Mouse (Mus musculus) stomach, embryonic 16.5 days (tissue): ENCODE measurements around the gene Rapgef4. TPM values are rescaled to one million over a fixed set of nuclear protein-coding genes. Genes with fewer than 3 reads are reported as not detected.

Source experiments
- ATAC-seq: fragments of 200-750 bp; cut with Nextera tagmentation; 2 replicates; pipeline ENCODE4 v1.8.0; 2017; ENCODE audit warnings: moderate number of reproducible peaks, moderate TSS enrichment; ENCODE audit not compliant: insufficient read depth, low FRiP score
- H3K27ac ChIP-seq: fragments of 300-500 bp; sonication (generic); 2 replicates; pipeline ENCODE4 v1.5.1; 2014; ENCODE audit warnings: low read length
- H3K27me3 ChIP-seq: fragments of 300-500 bp; sonication (generic); 2 replicates; pipeline ENCODE4 v1.6.1; 2014; ENCODE audit warnings: low read length, control low read depth, mixed read lengths; ENCODE audit not compliant: control insufficient read depth, insufficient read depth
- H3K36me3 ChIP-seq: fragments of 300-500 bp; sonication (generic); 2 replicates; pipeline ENCODE4 v1.6.1; 2014; ENCODE audit warnings: low read length; ENCODE audit not compliant: control insufficient read depth, insufficient read depth
- H3K4me1 ChIP-seq: fragments of 300-500 bp; sonication (generic); 2 replicates; pipeline ENCODE4 v1.6.1; 2014; ENCODE audit warnings: low read length, control low read depth, mixed read lengths; ENCODE audit not compliant: control insufficient read depth, insufficient read depth
- H3K4me2 ChIP-seq: fragments of 300-500 bp; sonication (generic); 2 replicates; pipeline ENCODE4 v1.6.1; 2014; ENCODE audit warnings: low read depth, low read length, mixed read lengths
- H3K4me3 ChIP-seq: fragments of 300-500 bp; sonication (generic); replicated peaks from 2 replicates; pipeline ENCODE4 v1.5.1; 2014; ENCODE audit warnings: mild to moderate bottlenecking, low read length
- H3K9ac ChIP-seq: fragments of 300-500 bp; sonication (generic); 2 replicates; pipeline ENCODE4 v1.6.1; 2014; ENCODE audit warnings: low read length
- H3K9me3 ChIP-seq: fragments of 300-500 bp; sonication (generic); replicated peaks from 2 replicates; pipeline ENCODE4 v1.6.1; 2016; ENCODE audit warnings: low read length, control low read depth; ENCODE audit not compliant: control insufficient read depth
- WGBS: fragments of 180-500 bp; shearing (Covaris S2); extraction: QIAGEN DNeasy Blood & Tissue Kit; methylation state at CpG from one replicate; pipeline ENCODE4 v1.1.7; 2014; 5-methylcytosine and 5-hydroxymethylcytosine counted together
- polyA plus RNA-seq: library from polyadenylated mRNA; unstranded; fragments of >200 nt; fragmentation: Nextera tagmentation; extraction: Ambion mirVana; gene quantifications from 2 replicates; pipeline ENCODE4 v1.2.1, GENCODE M21; 2015

Gene Rapgef4
- polyA plus RNA-seq, 1 experiment from 2014 or later, result 5.6 TPM

DNA sequence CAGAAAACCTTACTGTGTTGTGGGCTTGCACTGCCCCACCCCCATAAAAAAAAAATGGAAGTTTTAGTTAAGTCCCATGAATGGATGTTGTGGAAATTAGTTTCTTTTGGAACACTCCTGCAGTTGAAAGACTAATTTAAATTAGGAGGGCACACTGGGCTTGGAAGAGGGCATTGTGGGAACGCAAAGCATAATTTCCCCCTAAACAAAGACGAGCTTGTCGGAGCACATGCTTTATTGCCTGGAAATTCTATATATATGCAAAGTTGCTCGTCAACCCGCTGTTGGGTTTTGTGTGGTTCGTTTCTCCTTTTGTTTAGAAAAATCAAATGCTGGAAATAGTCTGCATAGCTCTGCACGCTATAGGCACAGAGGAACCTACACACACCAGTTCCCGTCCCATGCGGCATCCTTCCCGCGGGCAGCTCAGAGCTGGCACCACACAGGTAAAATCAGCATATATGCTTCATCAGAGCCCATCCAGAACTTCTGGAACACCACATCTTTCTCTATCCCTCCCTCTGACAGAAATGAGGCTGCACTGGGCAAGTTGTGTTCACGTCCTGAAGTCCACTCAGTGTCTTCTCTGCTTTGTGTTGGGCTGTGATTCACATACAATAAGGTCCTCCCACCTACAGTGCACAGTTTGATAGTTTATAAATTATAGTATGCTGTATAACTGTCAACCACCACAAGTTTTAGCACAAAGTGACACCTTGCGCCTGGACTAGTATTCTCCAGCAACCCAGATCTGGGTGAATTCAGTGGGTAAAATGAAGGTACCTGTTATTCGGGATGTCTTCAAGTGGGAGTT is 141.6 kb downstream of the Rapgef4 start:
- Histone ChIP-seq H3K27me3 (no peaks in the 10 kb centered on the region), H3K27ac (no peak overlapping the region), H3K9me3 (no peaks in the 10 kb centered on the region), H3K4me2 (no peak overlapping the region), H3K4me1 (no peaks in the 10 kb centered on the region), H3K4me3 (no peak overlapping the region), H3K9ac (no peak overlapping the region), H3K36me3 (no peaks in the 10 kb centered on the region)
- 88% methylated on average over 14 of the region's 14 CpGs for WGBS
- ATAC-seq, result no peak

DNA sequence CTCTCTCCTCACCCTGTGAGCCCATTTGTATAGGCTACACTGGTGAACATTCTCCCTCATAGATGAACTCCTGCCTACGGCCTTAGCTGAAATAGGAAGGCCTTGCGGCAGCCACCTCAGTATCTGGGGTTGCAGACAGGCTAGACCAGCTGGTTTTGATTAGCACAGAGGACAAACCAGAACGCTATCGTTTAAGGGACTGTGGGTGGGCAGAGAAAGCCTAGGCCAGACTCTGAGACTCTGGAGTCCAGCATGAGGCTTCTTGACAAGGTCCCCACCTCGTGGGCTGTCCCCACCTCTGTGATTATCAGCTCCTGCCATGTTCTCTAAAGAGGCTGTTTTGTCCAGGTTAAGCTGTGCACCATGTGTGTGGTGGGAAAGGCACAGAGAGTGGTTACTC is 142.8 kb downstream of the Rapgef4 start:
- Histone ChIP-seq H3K4me3 (no peak overlapping the region), H3K9ac (no peak overlapping the region), H3K4me2 (no peak overlapping the region), H3K27me3 (no peaks in the 10 kb centered on the region), H3K36me3 (no peaks in the 10 kb centered on the region), H3K27ac (no peak overlapping the region), H3K9me3 (no peaks in the 10 kb centered on the region), H3K4me1 (no peaks in the 10 kb centered on the region)
- ATAC-seq, result no peak
- 68% methylated on average over 5 of the region's 5 CpGs for WGBS

DNA sequence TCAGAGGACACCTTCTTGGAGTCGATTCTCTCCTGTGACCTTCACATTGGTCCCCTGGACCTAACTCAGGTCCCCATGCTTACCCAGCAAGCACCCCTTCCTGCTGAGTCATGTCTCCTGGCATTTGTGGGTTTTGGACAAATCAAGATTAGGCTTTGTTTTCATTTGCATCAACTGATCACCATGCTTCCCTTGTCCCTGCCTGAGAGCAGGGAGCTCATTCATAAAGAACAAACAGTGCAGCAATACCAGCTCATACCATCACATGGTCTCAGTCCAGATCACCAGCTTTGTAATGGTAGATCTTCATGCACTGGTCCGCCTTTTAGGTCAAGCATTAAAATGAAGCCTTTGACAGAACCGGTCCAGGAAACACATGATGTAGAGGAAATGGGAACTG is 144.7 kb downstream of the Rapgef4 start:
- Histone ChIP-seq H3K9ac (no peak overlapping the region), H3K4me3 (no peak overlapping the region), H3K9me3 (no peaks in the 10 kb centered on the region), H3K4me1 (no peaks in the 10 kb centered on the region), H3K36me3 (no peaks in the 10 kb centered on the region), H3K27me3 (no peaks in the 10 kb centered on the region), H3K27ac (no peak overlapping the region), H3K4me2 (no peak overlapping the region)
- 48% methylated on average over 3 of the region's 3 CpGs for WGBS
- no peak for ATAC-seq

DNA sequence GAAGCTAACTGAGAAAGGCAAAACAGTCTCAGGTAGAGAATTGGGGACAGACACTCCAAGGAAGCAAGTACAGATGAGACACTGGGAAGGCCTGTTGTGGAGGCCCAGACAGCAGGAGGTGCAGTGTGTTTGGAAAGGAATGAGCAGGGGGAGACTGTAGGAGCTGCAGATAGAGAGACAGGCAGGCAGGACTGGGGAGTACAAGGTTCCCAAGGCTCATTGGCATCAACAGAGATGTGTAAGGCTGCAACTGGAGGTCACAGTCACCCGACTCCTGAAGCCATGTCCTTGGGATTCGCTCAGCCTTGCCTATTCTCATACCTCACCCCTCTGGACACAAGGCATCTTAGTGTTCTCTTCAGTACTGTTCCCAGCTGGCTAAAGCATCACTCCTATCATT is 145.4 kb downstream of the Rapgef4 start:
- no peaks in the 10 kb centered on the region for H3K27me3 ChIP-seq
- no peak overlapping the region for H3K27ac ChIP-seq
- ATAC-seq, result no peak
- 76% methylated on average over 2 of the region's 2 CpGs for WGBS
- H3K9me3 ChIP-seq, result no peaks in the 10 kb centered on the region
- H3K4me1 ChIP-seq, result no peaks in the 10 kb centered on the region
- H3K4me3 ChIP-seq, result no peak overlapping the region
- H3K4me2 ChIP-seq, result no peak overlapping the region
- no peak overlapping the region for H3K9ac ChIP-seq
- H3K36me3 ChIP-seq, result no peaks in the 10 kb centered on the region

DNA sequence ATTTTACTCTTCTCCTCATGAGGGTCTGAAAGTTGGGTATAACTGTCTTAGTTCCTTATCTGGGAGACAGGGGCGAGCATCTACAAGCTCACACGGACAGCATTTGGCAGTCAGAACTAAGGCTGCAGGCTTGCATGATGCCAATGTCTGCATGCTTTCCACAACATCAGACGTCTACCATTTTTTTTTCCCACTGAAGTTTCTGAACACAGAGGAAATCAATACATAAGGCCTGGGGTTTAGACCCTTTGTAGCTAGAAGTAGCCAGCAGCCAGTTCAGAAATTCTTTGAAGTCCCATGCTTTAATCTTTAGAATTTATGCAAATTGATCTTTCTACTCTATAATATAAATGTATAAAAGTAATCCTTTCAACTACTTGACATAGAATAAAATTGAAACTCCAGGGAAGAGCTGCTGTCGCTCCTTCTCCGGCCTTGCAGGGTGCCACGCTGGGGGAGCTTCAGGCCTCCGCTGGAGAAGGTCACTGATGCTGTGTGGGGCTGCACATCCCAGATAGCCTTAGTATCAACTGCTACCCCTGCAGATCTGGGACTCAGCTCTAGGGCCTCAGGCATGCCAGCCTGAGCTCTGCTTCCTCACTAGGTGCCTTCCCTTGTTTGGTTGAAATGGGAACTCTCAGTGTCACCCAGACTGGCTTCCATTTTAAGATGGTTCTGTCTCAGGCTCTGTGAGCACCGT is 148.7 kb downstream of the Rapgef4 start:
- Histone ChIP-seq H3K9me3 (no peaks in the 10 kb centered on the region), H3K4me2 (no peak overlapping the region), H3K9ac (no peak overlapping the region), H3K4me3 (no peak overlapping the region), H3K4me1 (no peaks in the 10 kb centered on the region), H3K27ac (no peak overlapping the region), H3K36me3 (no peaks in the 10 kb centered on the region), H3K27me3 (no peaks in the 10 kb centered on the region)
- ATAC-seq, result no peak
- 88% methylated on average over 8 of the region's 8 CpGs for WGBS

DNA sequence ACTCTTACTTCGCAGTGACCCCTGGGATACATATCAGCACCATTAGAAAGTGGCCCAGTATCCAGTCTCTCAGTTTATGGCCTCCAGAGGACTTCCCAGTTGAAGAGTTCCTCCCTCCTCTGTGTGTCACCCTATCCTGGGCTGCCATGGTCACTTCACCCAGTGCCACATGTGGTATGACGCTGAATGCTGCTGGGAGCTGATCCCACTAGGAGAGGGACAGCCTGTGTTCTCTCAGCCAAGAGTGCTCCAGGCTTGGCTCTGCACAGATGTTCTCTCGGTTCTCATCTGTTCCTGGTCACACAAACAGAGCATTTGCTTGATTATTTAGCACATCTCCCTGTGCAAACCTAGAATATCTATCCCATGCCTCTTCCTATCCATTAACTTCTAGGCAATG is 151.2 kb downstream of the Rapgef4 start:
- Histone ChIP-seq H3K4me3 (no peak overlapping the region), H3K4me1 (no peaks in the 10 kb centered on the region), H3K9me3 (no peaks in the 10 kb centered on the region), H3K9ac (no peak overlapping the region), H3K4me2 (no peak overlapping the region), H3K27me3 (no peaks in the 10 kb centered on the region), H3K27ac (no peak overlapping the region), H3K36me3 (no peaks in the 10 kb centered on the region)
- no peak for ATAC-seq
- 89% methylated on average over 3 of the region's 3 CpGs for WGBS

DNA sequence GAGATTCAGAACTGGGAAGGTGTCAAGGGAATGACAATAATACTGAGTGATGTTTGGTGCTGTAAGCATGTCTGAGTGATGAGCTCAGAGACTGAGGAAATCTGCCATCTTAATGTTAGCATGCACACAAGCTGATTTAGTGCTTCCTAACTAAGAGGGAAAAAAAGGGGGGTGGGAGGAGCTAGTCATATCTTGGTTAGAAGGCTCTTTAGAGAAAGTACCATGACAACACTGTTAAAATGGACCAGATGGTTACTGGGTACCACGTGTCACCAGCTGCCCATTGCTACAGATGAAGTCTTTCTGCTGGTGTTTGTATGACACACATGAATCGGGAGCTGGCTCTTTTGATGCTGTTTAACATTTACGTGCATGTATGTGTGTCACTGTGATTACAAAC is 155.0 kb downstream of the Rapgef4 start:
- 64% methylated on average over 3 of the region's 3 CpGs for WGBS
- ATAC-seq, result no peak
- no peak overlapping the region for H3K4me2 ChIP-seq
- H3K4me3 ChIP-seq, result no peak overlapping the region
- no peaks in the 10 kb centered on the region for H3K36me3 ChIP-seq
- H3K9ac ChIP-seq, result no peak overlapping the region
- H3K27ac ChIP-seq, result no peak overlapping the region
- H3K9me3 ChIP-seq, result no peaks in the 10 kb centered on the region
- H3K27me3 ChIP-seq, result no peaks in the 10 kb centered on the region
- H3K4me1 ChIP-seq, result no peaks in the 10 kb centered on the region

DNA sequence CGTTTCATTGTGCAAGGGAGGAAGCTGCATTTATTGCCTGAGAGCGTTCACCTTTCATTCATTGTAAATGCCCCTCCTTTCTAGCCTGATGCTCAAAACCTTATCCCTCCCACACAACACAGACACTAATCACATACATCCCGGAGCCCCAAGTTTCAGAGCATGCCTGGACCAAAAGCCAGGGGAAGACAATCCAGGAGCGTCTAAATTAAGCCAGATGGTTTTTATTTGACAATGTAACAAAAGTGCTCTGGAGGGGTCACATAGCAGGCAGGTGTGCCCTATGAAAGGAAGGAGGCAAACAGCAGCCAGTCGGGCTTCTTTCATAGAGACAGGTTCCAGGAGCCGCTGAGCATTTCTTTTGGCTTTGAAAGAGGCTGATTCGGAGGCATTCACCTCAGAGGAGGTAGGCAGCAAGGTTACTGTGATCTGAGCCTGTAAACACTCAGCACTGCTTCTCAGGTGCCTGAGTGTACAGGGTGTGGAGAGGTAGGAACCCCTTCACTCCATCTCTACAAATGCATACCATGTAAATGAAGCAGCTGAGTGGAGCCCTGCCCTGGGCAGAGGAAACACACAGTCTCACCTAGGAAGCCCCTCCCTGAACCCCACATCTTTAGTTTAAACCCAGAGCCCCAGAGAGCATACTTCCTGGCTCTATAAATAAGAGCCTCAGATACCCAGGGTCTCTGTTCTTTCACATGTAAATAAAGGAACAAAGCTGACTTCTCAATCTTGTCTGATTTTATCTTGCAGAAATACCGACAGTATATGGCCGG is 155.6 kb downstream of the Rapgef4 start:
- Histone ChIP-seq H3K36me3 (no peaks in the 10 kb centered on the region), H3K27ac (no peak overlapping the region), H3K4me1 (no peaks in the 10 kb centered on the region), H3K9me3 (no peaks in the 10 kb centered on the region), H3K4me2 (no peak overlapping the region), H3K27me3 (no peaks in the 10 kb centered on the region), H3K9ac (no peak overlapping the region), H3K4me3 (no peak overlapping the region)
- WGBS, result 43% methylated on average over 9 of the region's 9 CpGs
- ATAC-seq, result no peak
